Mouse (Mus musculus): ENCODE measurements around the gene Piezo1.

- no peak for TF ChIP-seq CTCF (IDR thresholded peaks at IDR 0.05; ENCODE audit: control insufficient read depth, insufficient read depth, insufficient replicate concordance, low read depth, low read length)
- no peak for TF ChIP-seq POLR2A (IDR thresholded peaks at IDR 0.05; ENCODE audit: control insufficient read depth, low read depth, low read length)
These were observed 29.8 kb upstream of the Piezo1 start for GRCm38 (mm10) chr8:122580926-122581325.

Measured in testis, adult 2 months (tissue).